Mouse (Mus musculus): ENCODE results near the gene Pip5kl1. TPM values are rescaled to one million over a fixed set of nuclear protein-coding genes. Genes with fewer than 3 reads are reported as not detected.
A peak's percentile ranks its signal among the peaks of the same experiment; 100 is the strongest.

Gene Pip5kl1
- polyA plus RNA-seq, 1 experiment, result not detected

GRCm38 (mm10) chr2:32535501-32535991, 39.1 kb upstream of the Pip5kl1 start:
- peak overlapping the region; percentile 96 for H3K27ac ChIP-seq (ENCODE audit: control insufficient read depth, insufficient read depth, low read depth, low read length, poor library complexity)
- under 1% methylated on average over 56 of the region's 56 CpGs for WGBS

GRCm38 (mm10) chr2:32536086-32536633, 38.4 kb upstream of the Pip5kl1 start:
- WGBS, result 3% methylated on average over 14 of the region's 14 CpGs
- Histone ChIP-seq H3K4me3 (replicated peaks; ENCODE audit: control insufficient read depth, low read depth, low read length) (peak overlapping the region; percentile 69), H3K4me1 (ENCODE audit: control insufficient read depth, insufficient read depth, low read length) (peaks cover 5% of the 10 kb centered on the region), H3K27ac (ENCODE audit: control insufficient read depth, insufficient read depth, low read depth, low read length, poor library complexity) (peak overlapping the region; percentile 96)
- TF ChIP-seq CTCF (IDR thresholded peaks at IDR 0.05; ENCODE audit: control insufficient read depth, insufficient read depth, low read length), result no peak
- TF ChIP-seq POLR2A (IDR thresholded peaks at IDR 0.05; ENCODE audit: borderline replicate concordance, control insufficient read depth, low read depth, low read length), result no peak

More at GRCm38 (mm10) chr2:32535501-32535991, 39.1 kb upstream of the Pip5kl1 start:
- TF ChIP-seq POLR2A (IDR thresholded peaks at IDR 0.05; ENCODE audit: borderline replicate concordance, control insufficient read depth, low read depth, low read length) (no peak), CTCF (IDR thresholded peaks at IDR 0.05; ENCODE audit: control insufficient read depth, insufficient read depth, low read length) (no peak)
- Histone ChIP-seq H3K4me3 (replicated peaks; ENCODE audit: control insufficient read depth, low read depth, low read length) (peak overlapping the region; percentile 76), H3K4me1 (ENCODE audit: control insufficient read depth, insufficient read depth, low read length) (peaks cover 5% of the 10 kb centered on the region)

- no peak for TF ChIP-seq POLR2A (IDR thresholded peaks at IDR 0.05; ENCODE audit: borderline replicate concordance, control insufficient read depth, low read depth, low read length)
- peak; percentile 59 for TF ChIP-seq CTCF (IDR thresholded peaks at IDR 0.05; ENCODE audit: control insufficient read depth, insufficient read depth, low read length)
- Histone ChIP-seq H3K4me1 (ENCODE audit: control insufficient read depth, insufficient read depth, low read length) (peaks cover 5% of the 10 kb centered on the region), H3K4me3 (replicated peaks; ENCODE audit: control insufficient read depth, low read depth, low read length) (peak overlapping the region; percentile 69), H3K27ac (ENCODE audit: control insufficient read depth, insufficient read depth, low read depth, low read length, poor library complexity) (peak overlapping the region; percentile 96)
- 1% methylated on average over 11 of the region's 11 CpGs for WGBS
These were observed 37.8 kb upstream of the Pip5kl1 start for GRCm38 (mm10) chr2:32536634-32537359.

GRCm38 (mm10) chr2:32537360-32537905, 37.2 kb upstream of the Pip5kl1 start:
- peaks cover 5% of the 10 kb centered on the region for H3K4me1 ChIP-seq (ENCODE audit: control insufficient read depth, insufficient read depth, low read length)
- H3K4me3 ChIP-seq (replicated peaks; ENCODE audit: control insufficient read depth, low read depth, low read length), result peak overlapping the region; percentile 69
- peak overlapping the region; percentile 96 for H3K27ac ChIP-seq (ENCODE audit: control insufficient read depth, insufficient read depth, low read depth, low read length, poor library complexity)
- no peak for TF ChIP-seq CTCF (IDR thresholded peaks at IDR 0.05; ENCODE audit: control insufficient read depth, insufficient read depth, low read length)
- TF ChIP-seq POLR2A (IDR thresholded peaks at IDR 0.05; ENCODE audit: borderline replicate concordance, control insufficient read depth, low read depth, low read length), result no peak
- WGBS, result 3% methylated on average over 9 of the region's 9 CpGs

- 89% methylated on average over 5 of the region's 5 CpGs for WGBS
- TF ChIP-seq CTCF (IDR thresholded peaks at IDR 0.05; ENCODE audit: control insufficient read depth, insufficient read depth, low read length), result no peak
- TF ChIP-seq POLR2A (IDR thresholded peaks at IDR 0.05; ENCODE audit: borderline replicate concordance, control insufficient read depth, low read depth, low read length), result no peak
- H3K4me3 ChIP-seq (replicated peaks; ENCODE audit: control insufficient read depth, low read depth, low read length), result no peak overlapping the region
- H3K4me1 ChIP-seq (ENCODE audit: control insufficient read depth, insufficient read depth, low read length), result peaks cover 5% of the 10 kb centered on the region
- no peak overlapping the region for H3K27ac ChIP-seq (ENCODE audit: control insufficient read depth, insufficient read depth, low read depth, low read length, poor library complexity)
These were observed 36.7 kb upstream of the Pip5kl1 start for GRCm38 (mm10) chr2:32537941-32538340.

- 72% methylated on average over 4 of the region's 4 CpGs for WGBS
- TF ChIP-seq POLR2A (IDR thresholded peaks at IDR 0.05; ENCODE audit: borderline replicate concordance, control insufficient read depth, low read depth, low read length), result no peak
- TF ChIP-seq CTCF (IDR thresholded peaks at IDR 0.05; ENCODE audit: control insufficient read depth, insufficient read depth, low read length), result no peak
- Histone ChIP-seq H3K4me3 (replicated peaks; ENCODE audit: control insufficient read depth, low read depth, low read length) (no peak overlapping the region), H3K4me1 (ENCODE audit: control insufficient read depth, insufficient read depth, low read length) (peaks cover 5% of the 10 kb centered on the region), H3K27ac (ENCODE audit: control insufficient read depth, insufficient read depth, low read depth, low read length, poor library complexity) (no peak overlapping the region)
These were observed 36.1 kb upstream of the Pip5kl1 start for GRCm38 (mm10) chr2:32538461-32538860.

GRCm38 (mm10) chr2:32539452-32539981, 35.1 kb upstream of the Pip5kl1 start:
- Histone ChIP-seq H3K4me3 (replicated peaks; ENCODE audit: control insufficient read depth, low read depth, low read length) (no peak overlapping the region), H3K27ac (ENCODE audit: control insufficient read depth, insufficient read depth, low read depth, low read length, poor library complexity) (no peak overlapping the region), H3K4me1 (ENCODE audit: control insufficient read depth, insufficient read depth, low read length) (peaks cover 5% of the 10 kb centered on the region)
- TF ChIP-seq CTCF (IDR thresholded peaks at IDR 0.05; ENCODE audit: control insufficient read depth, insufficient read depth, low read length) (no peak), POLR2A (IDR thresholded peaks at IDR 0.05; ENCODE audit: borderline replicate concordance, control insufficient read depth, low read depth, low read length) (no peak)
- WGBS, result 63% methylated on average over 14 of the region's 14 CpGs

GRCm38 (mm10) chr2:32541333-32541908, 33.2 kb upstream of the Pip5kl1 start:
- H3K4me1 ChIP-seq (ENCODE audit: control insufficient read depth, insufficient read depth, low read length), result peaks cover 5% of the 10 kb centered on the region
- 81% methylated on average over 2 of the region's 2 CpGs for WGBS
- H3K27ac ChIP-seq (ENCODE audit: control insufficient read depth, insufficient read depth, low read depth, low read length, poor library complexity), result no peak overlapping the region
- no peak overlapping the region for H3K4me3 ChIP-seq (replicated peaks; ENCODE audit: control insufficient read depth, low read depth, low read length)
- TF ChIP-seq CTCF (IDR thresholded peaks at IDR 0.05; ENCODE audit: control insufficient read depth, insufficient read depth, low read length), result no peak
- TF ChIP-seq POLR2A (IDR thresholded peaks at IDR 0.05; ENCODE audit: borderline replicate concordance, control insufficient read depth, low read depth, low read length), result no peak

All from bone marrow, adult 2 months (tissue).